Mouse (Mus musculus) adrenal gland, adult 10 weeks (tissue): Measurements from ENCODE around the gene Gm732. TPM values are rescaled to one million over a fixed set of nuclear protein-coding genes. Genes with fewer than 3 reads are reported as not detected.

Experiments used
- polyA plus RNA-seq: library from polyadenylated mRNA; stranded (reverse); fragments of 350-450 nt; fragmentation: Illumina TruSeq; extraction: RNeasy Lipid Tissue Mini Kit (QIAGEN cat#74804); gene quantifications from one replicate; pipeline ENCODE4 v1.2.3, GENCODE M21; 2014; ENCODE audit warnings: low read depth, low replicate concordance

Gene Gm732
- not detected for polyA plus RNA-seq

GRCm38 (mm10) chrX:107948365-107948764 is at the start of gene Gm732:
Gene Gm732 (minus strand): TSS chrX:107948465.

Other genes with a start within 250 kb of the Gm732 start
- not detected for gene Tent5d, start 155.9 kb downstream of the Gm732 start, polyA plus RNA-seq
- gene 2610002M06Rik, start 132.1 kb downstream of the Gm732 start, polyA plus RNA-seq: 50.9 TPM